Mouse (Mus musculus) mouse embryonic stem cell (cell line): ENCODE data around the gene Crnn.

Experiments
- in situ Hi-C, 2 experiments: fragments of 300-500 bp; cut with MboI; formaldehyde crosslinking; loops; 1 replicate in 1 of 2; 3 replicates in 1 of 2; pipeline ENCODE4 v1.14.3; 2019 to 2020; ENCODE audit warnings: low sequenced_read_pairs in 2 of 2, low pct_unique_long_range_greater_than_20kb in 1 of 2, mixed read lengths in 1 of 2; ENCODE audit not compliant: unreplicated experiment in 1 of 2

Crnn gene

DNA sequence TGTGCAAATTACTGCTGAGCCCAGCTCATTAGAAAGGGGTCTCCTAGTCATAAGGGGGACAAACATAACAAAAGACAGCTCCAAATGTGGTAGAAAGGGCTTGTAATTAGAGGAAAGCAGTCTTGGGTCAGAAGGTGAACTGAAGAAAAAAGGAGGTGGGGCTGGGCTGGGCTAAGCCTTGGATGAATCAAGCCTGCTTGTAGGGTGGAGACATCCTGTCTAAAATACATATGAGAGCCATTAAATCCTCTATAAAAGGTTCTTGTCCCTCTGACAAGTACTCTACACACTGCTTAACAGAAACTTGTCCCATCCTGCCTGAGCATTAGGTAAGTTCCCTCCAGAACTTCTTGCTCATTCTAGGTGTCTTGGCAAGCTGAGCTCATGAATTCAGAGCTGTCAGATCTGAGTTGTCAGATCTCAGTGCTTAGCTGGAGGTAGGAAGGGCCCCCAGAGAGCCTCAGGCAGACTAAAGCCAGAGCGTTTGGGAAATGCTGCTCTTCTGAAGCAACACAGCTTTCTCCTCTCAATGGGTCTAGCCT lies at the start of gene Crnn:
Crnn (plus strand) TSS at position 278 of the 542 bp plus-strand sequence.
- in situ Hi-C loops: loop anchor here in 1 of 2 experiments (25.0 kb wide), 1 partner anchor 168 kb away; the partner anchor contains the start of gene Hrnr

- in situ Hi-C loops: no loop called here
These were observed 48.1 kb upstream of the Crnn start for GRCm38 (mm10) chr3:93096447-93096846.

- in situ Hi-C loops: loop anchor here in 1 of 2 experiments (25.0 kb wide), 1 partner anchor 201 kb away; the partner anchor contains the start of gene Hrnr
These were observed 32.9 kb upstream of the Crnn start for GRCm38 (mm10) chr3:93111668-93112067.

- in situ Hi-C loops: loop anchor here in 1 of 2 experiments (25.0 kb wide), 1 partner anchor 198 kb away; the partner anchor contains the start of gene Hrnr
These were observed 30.1 kb upstream of the Crnn start for GRCm38 (mm10) chr3:93114481-93114880.

DNA sequence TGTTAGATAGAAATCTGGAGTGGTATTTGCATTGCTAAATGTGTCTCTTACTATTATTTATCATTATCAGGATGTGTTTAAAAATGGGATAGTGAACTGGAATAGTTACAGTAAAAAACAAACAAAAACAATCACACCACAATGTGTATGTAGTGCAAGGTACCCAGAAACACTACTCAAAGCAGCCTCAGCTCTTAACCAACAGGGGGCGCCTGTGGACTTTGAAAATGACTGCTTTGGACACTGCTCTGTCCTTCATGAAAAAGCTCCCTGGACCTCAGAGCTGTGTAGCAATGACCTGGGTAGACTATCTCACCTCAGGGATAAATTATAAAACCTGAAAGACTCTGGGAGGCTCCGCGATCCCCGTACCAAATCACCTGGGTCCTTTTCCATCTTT lies 25.5 kb upstream of the Crnn start:
- in situ Hi-C loops: loop anchor here in 1 of 2 experiments (25.0 kb wide), 1 partner anchor 193 kb away; the partner anchor contains the start of gene Hrnr

DNA sequence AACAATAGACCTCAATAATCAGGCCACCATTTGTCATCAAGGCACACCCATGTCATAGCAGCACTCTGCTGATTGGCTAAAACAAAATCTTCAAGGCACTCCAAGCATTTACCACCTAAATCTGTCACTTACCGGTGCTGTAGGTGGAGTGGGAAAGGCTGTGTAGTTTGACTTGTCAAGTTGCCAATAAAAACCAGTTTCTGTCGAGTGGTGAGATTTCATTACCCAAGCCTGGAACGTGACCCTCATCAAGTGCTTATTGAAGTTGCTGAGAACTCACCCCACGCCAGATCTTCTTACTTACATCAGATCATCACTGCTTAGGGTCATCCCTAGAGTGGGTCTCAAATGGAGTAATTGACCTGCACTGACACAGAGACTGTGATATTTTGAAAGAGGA lies 16.5 kb upstream of the Crnn start:
- in situ Hi-C loops: loop anchor here (10.0 to 25.0 kb wide), 2 partner anchors 184 to 367 kb away; partner anchors contain the start of gene Hrnr (in 1 of the 2)

- in situ Hi-C loops: loop anchor here (10.0 to 25.0 kb wide), 2 partner anchors 183 to 366 kb away; partner anchors contain the start of gene Hrnr (in 1 of the 2)
These were observed 15.5 kb upstream of the Crnn start for GRCm38 (mm10) chr3:93129076-93129475.

DNA sequence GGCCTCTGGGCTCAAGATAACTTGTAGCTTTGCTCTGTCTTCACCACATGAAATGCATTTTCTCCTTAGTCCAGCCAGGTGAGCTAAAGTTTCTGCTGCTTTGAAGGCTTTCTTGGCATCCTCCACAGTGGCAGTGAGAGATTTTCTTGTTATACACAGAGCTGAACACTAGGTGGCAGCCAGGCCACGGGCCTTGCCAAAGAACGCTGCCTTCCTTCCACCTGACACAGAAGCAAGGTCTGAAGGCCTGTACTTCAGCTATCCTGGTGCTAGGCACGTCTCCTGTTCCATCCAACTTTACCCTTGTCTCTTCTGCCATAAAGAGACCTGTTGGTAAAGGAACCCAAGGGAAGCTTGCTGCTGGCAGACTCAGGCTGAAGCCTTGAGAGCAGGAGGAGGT lies 14.1 kb upstream of the Crnn start:
- in situ Hi-C loops: loop anchor here in 1 of 2 experiments (25.0 kb wide), 1 partner anchor 182 kb away; the partner anchor contains the start of gene Hrnr

- in situ Hi-C loops: no loop called here
These were observed 17.9 kb downstream of the Crnn start for GRCm38 (mm10) chr3:93162502-93162901.

- in situ Hi-C loops: no loop called here
These were observed 18.5 kb downstream of the Crnn start for GRCm38 (mm10) chr3:93162996-93163592.

GRCm38 (mm10) chr3:93180856-93181255 lies 36.3 kb downstream of the Crnn start:
- in situ Hi-C loops: no loop called here

GRCm38 (mm10) chr3:93196978-93197377 lies 52.4 kb downstream of the Crnn start, which contains the start of gene Flg2:
Flg2 (plus strand) TSS chr3:93197278.
- in situ Hi-C loops: no loop called here
